Mouse (Mus musculus) E14TG2a.4 (cell line): ENCODE results near the gene Klhl9.
A peak's percentile ranks its signal among the peaks of the same experiment; 100 is the strongest.

ENCODE experiments used
- H3K27me3 ChIP-seq: 2 replicates; pipeline ENCODE4 v1.6.1; 2014; ENCODE audit warnings: low read length, control low read depth; ENCODE audit not compliant: insufficient read depth
- H3K36me3 ChIP-seq: 2 replicates; pipeline ENCODE4 v1.6.1; 2014; ENCODE audit warnings: low read length, control low read depth; ENCODE audit not compliant: insufficient read depth
- H3K4me1 ChIP-seq: replicated peaks from 2 replicates; pipeline ENCODE4 v1.6.1; 2014; ENCODE audit warnings: low read depth, low read length, control low read depth
- H3K4me3 ChIP-seq: replicated peaks from 2 replicates; pipeline ENCODE4 v1.5.1; 2014; ENCODE audit warnings: mild to moderate bottlenecking, low read length
- H3K9me3 ChIP-seq: 2 replicates; pipeline ENCODE4 v1.6.1; 2014; ENCODE audit warnings: low read length, control low read depth
- CTCF ChIP-seq: conservative IDR thresholded peaks from 2 replicates; pipeline ENCODE4 v1.5.1; 2014; ENCODE audit warnings: low read length
- NANOG ChIP-seq: IDR thresholded peaks from 2 replicates; pipeline ENCODE4 v1.6.1; 2014; ENCODE audit warnings: borderline replicate concordance, low read length, mixed read lengths
- POU5F1 ChIP-seq: IDR thresholded peaks from 2 replicates; pipeline ENCODE4 v1.6.1; 2014; ENCODE audit warnings: low read length, borderline replicate concordance

Klhl9 gene

DNA sequence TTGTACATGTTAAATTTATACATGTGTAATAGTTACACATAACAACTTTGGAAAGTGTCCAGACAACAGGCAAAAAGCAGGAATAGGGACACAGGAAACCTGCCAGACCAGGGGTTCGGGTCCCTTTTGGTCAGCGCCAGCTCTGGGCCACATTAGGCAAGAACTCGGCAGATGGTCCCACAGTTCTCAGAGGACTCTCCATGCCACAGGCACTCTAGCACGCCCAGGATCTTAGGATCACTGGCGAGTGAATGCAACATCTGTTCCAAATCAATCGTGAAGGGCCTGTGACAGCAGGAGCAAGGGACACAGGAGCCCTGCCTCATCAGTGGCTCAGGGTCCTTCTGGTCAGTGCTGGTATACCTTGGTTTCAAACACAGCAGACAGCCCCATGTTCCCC lies 27.7 kb upstream of the Klhl9 start:
- no peak for TF ChIP-seq NANOG
- TF ChIP-seq CTCF: no peak
- no peak for TF ChIP-seq POU5F1
- H3K4me3 ChIP-seq: no peak overlapping the region
- peaks cover 6% of the 10 kb centered on the region; the same call in 1 of the 2 replicates for H3K4me1 ChIP-seq
- H3K27me3 ChIP-seq: no peaks in the 10 kb centered on the region
- no peaks in the 10 kb centered on the region for H3K36me3 ChIP-seq
- H3K9me3 ChIP-seq: peaks cover 12% of the 10 kb centered on the region

DNA sequence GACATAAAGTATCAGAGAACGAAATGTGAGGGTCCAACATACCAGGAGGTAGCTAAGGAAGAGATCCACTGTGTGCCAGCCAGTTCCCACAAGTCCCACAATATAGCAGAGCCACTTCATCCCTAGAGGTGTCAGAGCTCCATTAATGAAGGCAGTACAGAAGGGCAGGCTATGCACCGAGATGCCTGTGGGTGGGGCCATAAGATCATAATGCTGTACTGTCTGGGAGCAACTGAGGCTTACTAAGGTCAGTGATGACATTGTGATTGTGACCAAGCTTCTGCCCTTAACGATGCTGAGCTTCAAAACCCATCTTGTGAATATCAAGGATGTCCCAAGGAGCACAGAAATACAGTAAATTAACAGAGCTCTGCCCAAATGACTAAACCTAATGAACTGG lies 21.9 kb upstream of the Klhl9 start:
- no peak overlapping the region for H3K4me3 ChIP-seq
- peaks cover 6% of the 10 kb centered on the region; the same call in 1 of the 2 replicates for H3K4me1 ChIP-seq
- H3K27me3 ChIP-seq: 0 out of 2 replicates have a peak, but pooled peaks cover under 1% of the 10 kb centered on the region
- no peaks in the 10 kb centered on the region for H3K36me3 ChIP-seq
- H3K9me3 ChIP-seq: no peaks in the 10 kb centered on the region
- TF ChIP-seq POU5F1 (no peak), CTCF (no peak), NANOG (no peak)

DNA sequence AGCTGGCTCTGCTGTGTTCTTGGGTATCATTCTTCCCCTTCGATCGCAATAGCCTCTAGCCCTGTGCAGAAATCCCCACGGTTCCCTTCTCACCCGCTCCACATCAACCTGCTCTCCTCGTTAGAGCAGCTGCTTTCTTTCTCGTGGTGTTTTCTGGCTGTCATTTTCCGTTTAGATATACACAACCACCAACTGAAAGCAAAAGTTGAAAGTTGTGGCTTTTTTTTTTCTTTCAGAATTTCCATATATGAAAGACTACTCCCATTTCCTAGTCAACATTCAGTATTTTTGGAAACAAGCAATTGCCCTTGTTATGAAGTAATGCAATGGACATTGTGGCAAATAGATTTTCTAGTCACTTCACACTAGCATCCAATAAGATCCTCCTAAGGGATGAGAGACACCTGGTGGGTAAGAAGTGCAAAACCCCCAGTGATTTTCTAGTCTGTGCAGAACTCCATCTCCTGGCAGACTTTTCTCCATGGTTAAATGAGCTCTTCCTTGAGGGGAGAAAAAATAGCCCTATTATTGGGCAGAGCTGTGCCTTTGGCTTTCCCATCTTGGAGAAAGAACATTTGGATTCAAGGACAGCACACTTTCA lies 20.6 kb upstream of the Klhl9 start:
- Histone ChIP-seq H3K36me3 (no peaks in the 10 kb centered on the region), H3K9me3 (no peaks in the 10 kb centered on the region), H3K4me3 (no peak overlapping the region), H3K4me1 (peaks cover 6% of the 10 kb centered on the region; the same call in 1 of the 2 replicates), H3K27me3 (0 out of 2 replicates have a peak, but pooled peaks cover 3% of the 10 kb centered on the region)
- no peak for TF ChIP-seq POU5F1
- TF ChIP-seq NANOG: no peak
- no peak for TF ChIP-seq CTCF

- Histone ChIP-seq H3K27me3 (0 out of 2 replicates have a peak, but pooled peaks cover 4% of the 10 kb centered on the region), H3K4me3 (no peak overlapping the region), H3K36me3 (no peaks in the 10 kb centered on the region), H3K9me3 (no peaks in the 10 kb centered on the region), H3K4me1 (peaks cover 6% of the 10 kb centered on the region; the same call in 1 of the 2 replicates)
- TF ChIP-seq POU5F1: no peak
- no peak for TF ChIP-seq CTCF
- TF ChIP-seq NANOG: no peak
Measured at GRCm38 (mm10) chr4:88741426-88741825, 19.2 kb upstream of the Klhl9 start.

DNA sequence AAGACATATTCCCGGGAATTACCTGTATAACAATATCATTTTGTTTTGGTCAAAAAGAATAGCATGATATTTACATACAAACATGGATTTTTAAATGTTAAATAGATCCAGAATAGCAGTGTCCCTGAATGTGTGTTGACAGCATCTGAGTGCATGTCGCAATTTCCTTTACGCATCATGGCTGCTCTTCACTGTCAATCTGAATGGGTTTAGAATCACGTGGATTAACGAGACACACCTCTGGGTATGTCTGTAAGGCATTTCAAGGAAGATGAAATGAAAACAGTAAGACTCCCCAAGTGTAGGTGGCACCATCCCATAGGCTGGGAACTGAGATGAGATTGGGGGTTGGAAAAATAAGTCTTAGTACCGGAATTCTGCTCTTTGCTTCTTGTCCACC lies 16.8 kb upstream of the Klhl9 start:
- H3K27me3 ChIP-seq: 0 out of 2 replicates have a peak, but pooled peaks cover 6% of the 10 kb centered on the region
- peaks cover 19% of the 10 kb centered on the region for H3K9me3 ChIP-seq
- H3K4me1 ChIP-seq: no peaks in the 10 kb centered on the region
- no peak for TF ChIP-seq NANOG
- TF ChIP-seq CTCF: no peak
- no peak for TF ChIP-seq POU5F1
- no peak overlapping the region for H3K4me3 ChIP-seq
- no peaks in the 10 kb centered on the region for H3K36me3 ChIP-seq

GRCm38 (mm10) chr4:88738480-88738879 lies 16.2 kb upstream of the Klhl9 start:
- Histone ChIP-seq H3K4me1 (no peaks in the 10 kb centered on the region), H3K36me3 (no peaks in the 10 kb centered on the region), H3K9me3 (peaks cover 24% of the 10 kb centered on the region), H3K4me3 (no peak overlapping the region), H3K27me3 (0 out of 2 replicates have a peak, but pooled peaks cover 6% of the 10 kb centered on the region)
- TF ChIP-seq CTCF (peak; percentile 99), NANOG (no peak)

DNA sequence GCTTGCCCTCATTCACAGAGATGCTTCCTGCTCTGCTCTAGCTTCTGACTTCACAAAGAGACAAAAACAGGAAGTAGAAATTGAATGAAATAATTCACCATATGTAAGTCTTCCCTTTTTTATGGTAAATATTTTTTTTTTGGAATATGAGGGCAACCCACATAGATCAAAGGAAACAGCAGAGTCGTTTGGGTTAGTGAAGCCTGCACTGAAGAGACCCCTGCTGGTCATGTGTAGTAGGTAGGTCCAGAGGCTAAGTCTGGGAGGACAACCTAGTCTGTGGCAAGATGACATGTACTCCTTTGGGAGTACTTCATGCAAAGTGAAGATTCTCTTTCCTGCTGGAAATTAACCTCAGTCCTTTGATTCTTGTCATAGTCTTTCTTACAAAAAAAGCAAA lies 5.1 kb upstream of the Klhl9 start:
- Histone ChIP-seq H3K4me3 (no peak overlapping the region), H3K36me3 (no peaks in the 10 kb centered on the region), H3K9me3 (peaks cover 72% of the 10 kb centered on the region), H3K4me1 (no peaks in the 10 kb centered on the region), H3K27me3 (no peaks in the 10 kb centered on the region)
- TF ChIP-seq NANOG: no peak
- TF ChIP-seq POU5F1: no peak
- TF ChIP-seq CTCF: no peak

DNA sequence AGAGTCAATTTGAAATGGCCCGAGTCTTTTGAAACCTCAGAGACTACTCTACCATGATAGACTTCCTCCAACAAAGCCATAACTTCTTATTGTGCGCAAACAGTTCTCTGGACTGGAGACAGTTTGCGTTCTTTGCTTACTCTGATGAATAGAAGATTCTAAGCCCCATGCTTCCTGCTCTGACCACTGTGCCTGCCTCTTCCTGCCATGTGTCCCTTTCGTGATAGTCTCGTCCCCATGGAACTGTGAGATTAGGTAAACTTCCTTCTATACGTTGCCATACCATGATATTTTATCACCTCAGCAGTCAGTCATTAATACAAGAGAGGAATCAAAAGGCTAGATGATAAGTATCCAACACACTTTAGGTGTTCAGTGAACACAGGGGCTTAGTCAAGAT lies 4.5 kb upstream of the Klhl9 start:
- Histone ChIP-seq H3K4me3 (no peak overlapping the region), H3K9me3 (peaks cover 73% of the 10 kb centered on the region), H3K27me3 (no peaks in the 10 kb centered on the region), H3K36me3 (no peaks in the 10 kb centered on the region), H3K4me1 (no peaks in the 10 kb centered on the region; the same call in 1 of the 2 replicates)
- no peak for TF ChIP-seq POU5F1
- TF ChIP-seq CTCF: no peak
- TF ChIP-seq NANOG: no peak
